Mouse (Mus musculus) midbrain, embryonic 13.5 days (tissue): Measurements from ENCODE around the gene Efcab7. TPM values are rescaled to one million over a fixed set of nuclear protein-coding genes. Genes with fewer than 3 reads are reported as not detected.
A peak's percentile ranks its signal among the peaks of the same experiment; 100 is the strongest.

ENCODE experiments used
- ATAC-seq: fragments of 200-750 bp; cut with Nextera tagmentation; 2 replicates; pipeline ENCODE4 v1.8.0; 2017; ENCODE audit warnings: mild to moderate bottlenecking, moderate TSS enrichment, moderate library complexity
- H3K27ac ChIP-seq: fragments of 300-500 bp; sonication (generic); 2 replicates; pipeline ENCODE4 v1.5.1; 2015; ENCODE audit warnings: inconsistent platforms, mild to moderate bottlenecking, moderate library complexity
- H3K27me3 ChIP-seq: fragments of 300-500 bp; sonication (generic); 2 replicates; pipeline ENCODE4 v1.6.1; 2015; ENCODE audit warnings: mild to moderate bottlenecking, inconsistent platforms
- H3K36me3 ChIP-seq: fragments of 300-500 bp; sonication (generic); 2 replicates; pipeline ENCODE4 v1.6.1; 2015; ENCODE audit warnings: mild to moderate bottlenecking, inconsistent platforms
- H3K4me1 ChIP-seq: fragments of 300-500 bp; sonication (generic); replicated peaks from 2 replicates; pipeline ENCODE4 v1.6.1; 2015; ENCODE audit warnings: inconsistent platforms
- H3K4me2 ChIP-seq: fragments of 300-500 bp; sonication (generic); replicated peaks from 2 replicates; pipeline ENCODE4 v1.6.1; 2015; ENCODE audit warnings: moderate library complexity, mild to moderate bottlenecking, inconsistent platforms
- H3K4me3 ChIP-seq: fragments of 300-500 bp; sonication (generic); replicated peaks from 2 replicates; pipeline ENCODE4 v1.5.1; 2015; ENCODE audit warnings: mild to moderate bottlenecking, inconsistent platforms
- H3K9ac ChIP-seq: fragments of 300-500 bp; sonication (generic); replicated peaks from 2 replicates; pipeline ENCODE4 v1.6.1; 2015; ENCODE audit warnings: mild to moderate bottlenecking, inconsistent platforms
- H3K9me3 ChIP-seq: fragments of 300-500 bp; sonication (generic); 2 replicates; pipeline ENCODE4 v1.6.1; 2016; ENCODE audit warnings: mild to moderate bottlenecking, inconsistent platforms
- WGBS: fragments of 180-500 bp; shearing (Covaris S2); methylation state at CpG from one replicate; pipeline ENCODE4 v1.1.7; 2015; 5-methylcytosine and 5-hydroxymethylcytosine counted together
- polyA plus RNA-seq: library from polyadenylated mRNA; unstranded; fragments of >200 nt; fragmentation: Nextera tagmentation; extraction: Ambion mirVana; gene quantifications from 2 replicates; pipeline ENCODE4 v1.2.1, GENCODE M21; 2015

The Efcab7 gene
- polyA plus RNA-seq, 1 experiment from 2014 or later = 22.7 TPM

- ATAC-seq = peak; percentile 63; the same call in 1 of the 2 replicates
- no peak overlapping the region for H3K4me3 ChIP-seq
- no peaks in the 10 kb centered on the region; the same call in 1 of the 2 replicates for H3K4me1 ChIP-seq
- H3K27me3 ChIP-seq = no peaks in the 10 kb centered on the region
- H3K36me3 ChIP-seq = no peaks in the 10 kb centered on the region
- H3K4me2 ChIP-seq = no peak overlapping the region
- no peaks in the 10 kb centered on the region for H3K9me3 ChIP-seq
- H3K27ac ChIP-seq = no peak overlapping the region
- WGBS = 80% methylated on average over 1 of the region's 1 CpGs
- no peak overlapping the region for H3K9ac ChIP-seq
Measured at GRCm38 (mm10) chr4:99947192-99947591, 118.2 kb downstream of the Efcab7 start.

GRCm38 (mm10) chr4:99947896-99948295, 118.9 kb downstream of the Efcab7 start:
- no peaks in the 10 kb centered on the region for H3K9me3 ChIP-seq
- no peaks in the 10 kb centered on the region for H3K36me3 ChIP-seq
- whole genome bisulfite sequencing = 100% methylated on average over 1 of the region's 1 CpGs
- H3K4me3 ChIP-seq = no peak overlapping the region
- no peak overlapping the region for H3K4me2 ChIP-seq
- no peak overlapping the region for H3K9ac ChIP-seq
- no peak for ATAC-seq
- no peak overlapping the region for H3K27ac ChIP-seq
- no peaks in the 10 kb centered on the region for H3K27me3 ChIP-seq
- no peaks in the 10 kb centered on the region; the same call in 1 of the 2 replicates for H3K4me1 ChIP-seq

GRCm38 (mm10) chr4:99953904-99954303, 124.9 kb downstream of the Efcab7 start:
- H3K4me2 ChIP-seq = no peak overlapping the region
- no peak overlapping the region for H3K9ac ChIP-seq
- no peak overlapping the region for H3K27ac ChIP-seq
- no peaks in the 10 kb centered on the region for H3K9me3 ChIP-seq
- H3K4me3 ChIP-seq = no peak overlapping the region
- no peaks in the 10 kb centered on the region for H3K36me3 ChIP-seq
- H3K4me1 ChIP-seq = no peaks in the 10 kb centered on the region
- 88% methylated on average over 2 of the region's 2 CpGs for WGBS
- no peak for ATAC-seq
- H3K27me3 ChIP-seq = no peaks in the 10 kb centered on the region

- 90% methylated on average over 10 of the region's 10 CpGs for WGBS
Measured at GRCm38 (mm10) chr4:99955396-99955795, 126.4 kb downstream of the Efcab7 start.

GRCm38 (mm10) chr4:99957186-99957585, 128.2 kb downstream of the Efcab7 start:
- no peaks in the 10 kb centered on the region for H3K9me3 ChIP-seq
- no peak overlapping the region for H3K4me2 ChIP-seq
- no peaks in the 10 kb centered on the region for H3K36me3 ChIP-seq
- H3K4me3 ChIP-seq = no peak overlapping the region
- no peak overlapping the region for H3K27ac ChIP-seq
- H3K9ac ChIP-seq = no peak overlapping the region
- H3K4me1 ChIP-seq = no peaks in the 10 kb centered on the region
- no peaks in the 10 kb centered on the region for H3K27me3 ChIP-seq
- WGBS = 85% methylated on average over 4 of the region's 4 CpGs
- ATAC-seq = no peak

More at GRCm38 (mm10) chr4:99955396-99955795, 126.4 kb downstream of the Efcab7 start:
- H3K4me2 ChIP-seq = no peak overlapping the region
- H3K27me3 ChIP-seq = no peaks in the 10 kb centered on the region
- no peak for ATAC-seq
- H3K9me3 ChIP-seq = no peaks in the 10 kb centered on the region
- H3K36me3 ChIP-seq = no peaks in the 10 kb centered on the region
- no peak overlapping the region for H3K9ac ChIP-seq
- no peak overlapping the region for H3K27ac ChIP-seq
- H3K4me1 ChIP-seq = no peaks in the 10 kb centered on the region
- no peak overlapping the region for H3K4me3 ChIP-seq

- H3K9me3 ChIP-seq = no peaks in the 10 kb centered on the region
- no peak overlapping the region for H3K27ac ChIP-seq
- no peaks in the 10 kb centered on the region for H3K27me3 ChIP-seq
- 73% methylated on average over 7 of the region's 7 CpGs for WGBS
- no peak overlapping the region for H3K4me2 ChIP-seq
- ATAC-seq = no peak
- H3K9ac ChIP-seq = no peak overlapping the region
- H3K4me1 ChIP-seq = no peaks in the 10 kb centered on the region
- no peak overlapping the region for H3K4me3 ChIP-seq
- H3K36me3 ChIP-seq = no peaks in the 10 kb centered on the region; the same call in 1 of the 2 replicates
Measured at GRCm38 (mm10) chr4:99958084-99958815, 129.3 kb downstream of the Efcab7 start.

- no peak overlapping the region for H3K9ac ChIP-seq
- no peaks in the 10 kb centered on the region for H3K27me3 ChIP-seq
- 83% methylated on average over 3 of the region's 3 CpGs for whole genome bisulfite sequencing
- no peak overlapping the region for H3K4me2 ChIP-seq
- H3K27ac ChIP-seq = no peak overlapping the region
- no peak overlapping the region for H3K4me3 ChIP-seq
- no peaks in the 10 kb centered on the region for H3K4me1 ChIP-seq
- H3K36me3 ChIP-seq = peaks cover 10% of the 10 kb centered on the region
- ATAC-seq = no peak
- H3K9me3 ChIP-seq = no peaks in the 10 kb centered on the region
Measured at GRCm38 (mm10) chr4:99959308-99959707, 130.3 kb downstream of the Efcab7 start.

Other genes with a start within 250 kb of the Efcab7 start
- gene Foxd3, start 172.9 kb upstream of the Efcab7 start, polyA plus RNA-seq = 0.08 TPM in 1 of 2 replicates, not detected in the other
- 10.2 and 10.4 TPM in 2 replicates for gene Alg6, start 113.5 kb upstream of the Efcab7 start, polyA plus RNA-seq
- 43.2 and 46.8 TPM in 2 replicates for gene Pgm1, start 100.2 kb downstream of the Efcab7 start, polyA plus RNA-seq
- 25.1 and 26.8 TPM in 2 replicates for gene Itgb3bp, start 100.6 kb downstream of the Efcab7 start, polyA plus RNA-seq